ENCODE assay signal across 8 mouse cellular contexts in the genomic region with DNA sequence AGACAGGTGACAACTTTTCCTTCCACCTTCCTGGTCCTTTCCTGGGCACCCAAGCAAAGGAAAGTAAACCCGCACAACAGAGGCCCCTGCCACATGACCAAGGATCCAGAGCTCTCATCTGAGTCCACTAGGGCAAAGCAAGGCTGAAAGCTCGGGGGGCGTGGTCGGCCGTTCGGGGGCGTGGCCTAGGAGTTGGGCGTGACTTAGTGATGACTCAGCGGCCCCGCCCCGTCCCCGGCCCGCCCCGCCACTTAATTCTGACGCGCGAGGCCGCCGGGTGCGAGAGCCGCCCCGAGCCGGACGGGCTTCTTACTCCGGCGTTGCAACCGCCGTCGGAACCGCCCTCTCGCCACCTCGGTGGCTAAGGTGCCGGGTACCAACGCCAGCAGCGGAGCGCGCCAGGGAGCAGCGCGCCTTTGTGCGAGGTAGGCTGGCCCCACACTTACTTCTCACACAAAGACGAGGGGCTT.
DNase-seq lines count a peak whose midpoint lies in the region; ATAC-seq and TF ChIP-seq lines count a peak whose summit lies in the region.

No protein-coding gene starts in this region.

- ATAC-seq in activated CD4-positive, CD25-positive, alpha-beta regulatory T cell, adult 4 months = peak; percentile 36
- peak; percentile 95 for ATAC-seq in hindbrain, postnatal 0 days

- peak; percentile 95 for DNase-seq in gastrocnemius, adult 2 months
- peak; percentile 94 for DNase-seq in hindbrain, postnatal 0 days (ENCODE audit: low spot score)
- DNase-seq in left cerebral cortex, adult 18-20 months (ENCODE audit: low spot score in 2 of 2) = peak; percentile 74 to 83
- peak; percentile 95 to 98 for DNase-seq in lung, postnatal 4 days
- peak; percentile 95 for DNase-seq in retina, postnatal 1 day
- DNase-seq in thymus, postnatal 4 days = peak; percentile 100

- no peak for TF ChIP-seq CTCF in cortical plate, adult 2 months (IDR thresholded peaks at IDR 0.05; ENCODE audit: extremely low read depth, insufficient read depth, low read length)
- TF ChIP-seq CTCF in gastrocnemius, adult 2 months (IDR thresholded peaks at IDR 0.05) = peak; percentile 23; the same call in 1 of the 2 replicates
- peak; percentile 26; the same call in 1 of the 2 replicates for TF ChIP-seq CTCF in hindbrain, postnatal 0 days (IDR thresholded peaks at IDR 0.05; ENCODE audit: low read depth)

- no peaks in the 10 kb centered on the region for H3K36me3 ChIP-seq in hindbrain, postnatal 0 days (ENCODE audit: insufficient read depth, low read length)

- under 1% methylated on average over 41 of the region's 41 CpGs for WGBS in hindbrain, postnatal 0 days

- peak; percentile 32; the same call in 1 of the 2 replicates for TF ChIP-seq POLR2A in cortical plate, adult 2 months (IDR thresholded peaks at IDR 0.05; ENCODE audit: extremely low read depth, insufficient read depth, low read length)

- H3K9ac ChIP-seq in hindbrain, postnatal 0 days (replicated peaks; ENCODE audit: low read length) = peak overlapping the region; percentile 91

- H3K4me2 ChIP-seq in hindbrain, postnatal 0 days (ENCODE audit: low read depth, low read length) = peak overlapping the region; percentile 86

- H3K27ac ChIP-seq in cortical plate, adult 2 months (ENCODE audit: insufficient read depth, low read length) = peak overlapping the region; percentile 61; the same call in 1 of the 2 replicates
- H3K27ac ChIP-seq in gastrocnemius, adult 2 months = peak overlapping the region; percentile 83
- H3K27ac ChIP-seq in hindbrain, postnatal 0 days = peak overlapping the region; percentile 79

- no peaks in the 10 kb centered on the region; the same call in 1 of the 2 replicates for H3K4me1 ChIP-seq in cortical plate, adult 2 months (ENCODE audit: control insufficient read depth, insufficient read depth, low read length)
- peaks cover 17% of the 10 kb centered on the region for H3K4me1 ChIP-seq in hindbrain, postnatal 0 days (ENCODE audit: insufficient read depth, low read length)

- H3K27me3 ChIP-seq in hindbrain, postnatal 0 days (ENCODE audit: insufficient read depth, low read length) = no peaks in the 10 kb centered on the region

- peak overlapping the region; percentile 92 for H3K4me3 ChIP-seq in cortical plate, adult 2 months (ENCODE audit: insufficient read depth, low read length)
- peak overlapping the region; percentile 77 for H3K4me3 ChIP-seq in gastrocnemius, adult 2 months
- peak overlapping the region; percentile 87 for H3K4me3 ChIP-seq in hindbrain, postnatal 0 days (ENCODE audit: low read length)

- no peaks in the 10 kb centered on the region for H3K9me3 ChIP-seq in hindbrain, postnatal 0 days (ENCODE audit: low read length)

- intact Hi-C loops in gastrocnemius, adult 2 months (cut with DNase I) = no loop called here

Comparison
In these comparisons a context has a peak if more than half of its experiments do, and no peak if none do; other contexts are left out.
1. Peak in every context shown above with its lines: DNase-seq, ATAC-seq, H3K4me3 ChIP-seq and H3K27ac ChIP-seq.